Mouse (Mus musculus) effector memory CD4-positive, alpha-beta T cell, adult 5 months (primary cell): Measurements from ENCODE around the gene Kiss1. TPM values are rescaled to one million over a fixed set of nuclear protein-coding genes. Genes with fewer than 3 reads are reported as not detected.

Experiments used
- polyA plus RNA-seq: library from polyadenylated mRNA; unstranded; fragments of 100-300 nt; shearing (Covaris generic); gene quantifications from one replicate; pipeline ENCODE4 v1.2.1, GENCODE M21; 2017

The Kiss1 gene
- polyA plus RNA-seq = not detected

GRCm38 (mm10) chr1:133321267-133321925 is at the start of gene Kiss1:
Kiss1 (plus strand) TSS chr1:133321875.

GRCm38 (mm10) chr1:133309652-133310267 is 11.9 kb upstream of the Kiss1 start, which contains the start of gene Golt1a:
Golt1a (plus strand) TSS chr1:133309800.

DNA sequence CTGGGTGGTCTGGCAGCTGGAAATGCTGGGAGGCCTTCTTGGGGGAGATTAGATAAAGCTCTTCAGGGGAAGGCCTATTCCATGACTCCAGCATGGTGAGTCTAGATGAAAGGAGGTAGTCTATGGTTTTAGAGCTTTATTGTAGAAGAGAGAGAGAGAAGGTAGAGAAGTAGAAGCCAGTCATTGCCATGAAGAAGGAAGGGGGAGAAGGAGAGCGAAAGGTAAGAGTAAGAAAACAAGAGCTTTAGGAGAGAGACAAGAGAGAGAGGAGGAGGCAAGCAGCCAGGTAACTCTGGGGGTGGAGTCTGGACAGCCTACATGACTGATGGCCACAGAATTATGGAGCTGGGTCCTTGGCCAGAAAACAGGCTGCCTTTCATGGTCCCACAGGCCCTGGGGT is 28.5 kb downstream of the Kiss1 start, which contains the start of gene Ren1:
Gene Ren1, plus strand, starts transcription at position 301 of the 400 bp plus-strand sequence.

DNA sequence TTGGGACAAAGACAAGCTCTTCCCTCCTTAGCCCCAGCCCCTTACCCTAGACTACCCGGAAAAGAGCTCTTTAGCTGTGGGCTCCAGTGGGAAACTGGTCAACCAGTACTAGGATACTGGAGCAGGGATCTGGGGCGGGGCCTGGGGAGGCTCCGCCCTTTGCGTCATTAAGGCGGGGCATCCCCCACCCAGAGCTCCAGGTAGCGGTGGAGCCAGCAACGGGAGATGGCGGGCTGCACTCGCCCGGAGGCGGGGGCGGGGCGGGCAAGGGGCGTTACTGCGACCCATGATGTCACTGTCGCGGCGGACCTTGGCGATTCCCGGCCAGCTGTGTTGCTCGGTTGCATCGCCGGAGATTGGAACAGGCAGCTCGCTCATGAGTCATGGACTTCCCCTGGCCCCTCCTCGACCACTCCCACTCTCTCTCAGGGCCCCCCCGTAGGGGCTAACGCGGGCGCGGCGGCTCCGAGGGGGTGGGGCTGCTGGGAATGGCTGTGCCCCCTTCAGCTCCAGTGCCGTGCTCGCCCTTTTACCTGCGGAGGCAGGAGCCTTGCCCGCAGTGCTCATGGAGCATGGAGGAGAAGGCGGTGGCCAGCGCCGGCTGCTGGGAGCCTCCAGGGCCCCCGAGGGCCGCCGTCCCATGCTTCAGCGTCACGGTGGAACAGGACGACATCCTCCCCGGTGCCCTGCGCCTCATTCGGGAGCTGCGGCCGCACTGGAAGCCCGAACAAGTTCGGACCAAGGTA is 41.8 kb downstream of the Kiss1 start, which contains the start of gene Etnk2:
Gene Etnk2, plus strand, starts transcription at position 297 of the 746 bp plus-strand sequence.

Other genes starting within 250 kb of the Kiss1 start
- gene Ppp1r15b, start 190.7 kb upstream of the Kiss1 start, polyA plus RNA-seq = 60.0 TPM
- 0.91 TPM for gene Plekha6, start 157.7 kb upstream of the Kiss1 start, polyA plus RNA-seq
- gene Golt1a, start 12.1 kb upstream of the Kiss1 start, polyA plus RNA-seq = not detected
- not detected for gene Ren1, start 28.6 kb downstream of the Kiss1 start, polyA plus RNA-seq
- gene Etnk2, start 41.7 kb downstream of the Kiss1 start, polyA plus RNA-seq = not detected
- gene Sox13, start 102.5 kb downstream of the Kiss1 start, polyA plus RNA-seq = not detected